Mouse (Mus musculus) gastrocnemius, postnatal 36 days (tissue): Measurements from ENCODE around the gene Ppil6. TPM values are rescaled to one million over a fixed set of nuclear protein-coding genes. Genes with fewer than 3 reads are reported as not detected.

Experiments
- DNase-seq, 2 experiments: peaks; one replicate each; pipeline ENCODE4 v3.0.0; 2022
- intact Hi-C: fragments of 180-260 bp; cut with DNase I; formaldehyde crosslinking; loops from one replicate; pipeline ENCODE4 v1.15.1; 2025
- total RNA-seq, 2 experiments: library from RNA; stranded (reverse); gene quantifications; 2 replicates each; pipeline ENCODE4 v1.2.3; 2021

Gene Ppil6
- total RNA-seq, 2 experiments from 2014 or later = not detected

DNA sequence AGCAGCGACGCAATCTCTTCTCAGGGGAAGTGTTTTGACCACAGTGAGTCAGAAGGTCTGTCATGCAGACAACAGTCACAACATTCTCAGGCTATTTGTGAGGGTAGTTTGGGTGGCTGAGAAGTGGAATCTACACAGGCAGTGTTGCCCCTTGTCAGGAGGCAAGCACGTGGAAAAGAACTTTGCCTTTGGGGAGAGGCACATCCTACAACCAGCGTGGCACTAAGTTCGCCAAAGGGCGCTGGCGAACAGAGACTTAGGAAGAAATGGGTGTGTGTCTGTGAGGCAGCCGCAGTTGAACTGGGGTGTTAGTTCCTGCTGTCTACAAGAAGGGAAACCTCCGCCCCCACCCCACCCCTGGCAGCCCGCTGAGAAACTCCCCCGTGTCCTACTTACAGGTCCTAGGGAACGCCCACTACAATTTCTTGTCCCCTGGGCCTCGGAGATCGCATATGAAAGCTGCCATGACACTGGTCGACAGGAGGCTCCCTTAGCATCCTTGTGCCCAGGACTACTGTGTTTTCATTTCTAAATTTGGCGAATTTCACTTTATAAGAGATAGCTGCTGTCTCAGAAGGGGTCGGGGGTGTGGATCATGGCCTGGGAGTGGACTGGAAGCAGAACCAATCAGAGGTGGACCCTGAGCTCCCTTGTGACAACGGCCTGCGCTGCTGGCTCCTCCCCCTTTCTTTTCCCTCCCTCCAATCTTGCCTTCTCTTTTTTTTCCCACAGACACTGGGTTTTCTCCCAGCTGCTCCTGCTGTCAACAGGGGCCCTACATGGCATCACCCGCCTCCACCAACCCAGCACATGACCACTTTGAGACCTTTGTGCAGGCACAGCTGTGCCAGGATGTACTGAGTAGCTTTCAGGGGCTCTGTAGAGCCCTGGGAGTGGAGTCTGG lies 12.7 kb upstream of the Ppil6 start:
- peak; percentile 64 to 71 for DNase-seq
- intact Hi-C loops = no loop called here

DNA sequence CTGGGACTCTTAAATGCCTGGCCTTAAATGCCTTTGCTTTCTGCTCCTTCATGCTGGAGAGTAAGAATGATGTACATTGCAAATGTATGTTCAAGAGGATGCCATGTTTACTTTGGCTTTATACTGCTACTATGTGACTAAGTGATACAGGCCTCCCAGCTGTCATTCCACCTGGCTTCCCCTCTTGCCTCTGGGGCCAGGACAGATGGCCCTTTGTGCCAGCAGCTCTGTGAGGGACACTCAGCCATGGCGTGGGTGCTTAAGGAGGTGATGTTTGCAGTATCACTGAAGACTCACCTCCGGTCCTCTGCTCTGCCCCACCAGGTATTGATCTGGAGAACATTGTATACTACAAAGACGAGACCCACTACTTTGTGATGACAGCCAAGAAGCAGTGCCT lies 10.3 kb upstream of the Ppil6 start:
- no peak for DNase-seq
- intact Hi-C loops = no loop called here

DNA sequence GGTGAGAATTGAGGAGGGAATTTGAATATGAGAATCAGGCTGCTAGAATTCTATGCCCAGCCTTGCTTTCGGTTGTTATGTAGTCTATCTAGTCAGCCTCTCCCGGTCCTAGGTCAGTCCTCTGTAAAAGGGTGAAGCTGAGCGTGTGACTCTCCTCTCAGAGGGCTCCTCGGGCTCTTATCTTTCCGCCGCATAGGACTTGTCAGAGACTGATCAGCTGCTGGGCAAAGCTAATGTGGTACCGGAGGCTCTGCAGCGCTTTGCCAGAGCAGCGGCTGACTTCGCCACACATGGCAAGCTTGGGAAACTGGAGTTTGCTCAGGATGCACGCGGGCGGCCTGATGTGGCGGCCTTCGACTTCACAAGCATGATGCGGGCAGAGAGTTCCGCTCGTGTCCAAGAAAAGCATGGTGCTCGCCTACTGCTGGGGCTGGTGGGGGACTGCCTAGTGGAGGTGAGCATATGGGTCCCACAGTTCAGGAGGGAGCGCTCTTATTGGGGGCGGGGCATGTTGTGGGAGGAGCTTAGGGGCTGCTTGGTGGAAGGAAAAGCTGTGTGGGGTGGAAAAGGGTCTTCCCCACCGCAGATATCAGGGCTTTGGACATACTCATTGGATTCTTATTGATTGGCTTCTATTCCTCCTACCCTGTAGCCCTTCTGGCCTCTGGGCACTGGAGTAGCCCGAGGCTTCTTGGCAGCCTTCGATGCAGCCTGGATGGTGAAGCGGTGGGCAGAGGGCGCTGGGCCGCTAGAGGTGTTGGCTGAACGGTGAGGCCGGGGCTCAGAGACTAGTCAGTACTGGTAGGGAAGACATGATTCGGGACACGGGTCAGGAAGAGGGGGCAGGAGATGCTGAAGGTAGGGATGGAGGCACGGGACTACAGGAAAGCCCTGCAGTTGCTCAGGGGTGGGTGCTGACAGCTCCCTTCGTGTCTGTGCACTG lies 9.0 kb upstream of the Ppil6 start:
- intact Hi-C loops = no loop called here
- DNase-seq = no peak

DNA sequence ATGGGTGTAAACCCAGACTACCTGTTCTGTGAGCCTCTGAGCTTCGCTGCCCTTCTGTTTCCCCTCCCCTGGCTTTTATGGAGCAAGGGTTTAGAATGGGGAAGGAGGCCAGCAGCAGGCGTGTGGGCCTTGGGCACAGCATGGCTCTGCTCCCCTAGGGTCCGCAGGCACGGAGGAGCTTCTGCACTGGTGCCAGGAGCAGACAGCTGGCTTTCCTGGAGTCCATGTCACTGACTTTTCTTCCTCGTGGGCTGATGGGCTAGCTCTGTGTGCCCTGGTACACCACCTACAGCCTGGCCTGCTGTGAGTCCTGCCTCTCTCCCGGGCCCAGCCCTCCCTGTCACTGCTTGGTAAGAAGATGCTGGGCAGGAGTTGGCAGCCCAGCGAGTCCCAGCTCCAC lies 7.8 kb upstream of the Ppil6 start:
- intact Hi-C loops = no loop called here
- no peak for DNase-seq

DNA sequence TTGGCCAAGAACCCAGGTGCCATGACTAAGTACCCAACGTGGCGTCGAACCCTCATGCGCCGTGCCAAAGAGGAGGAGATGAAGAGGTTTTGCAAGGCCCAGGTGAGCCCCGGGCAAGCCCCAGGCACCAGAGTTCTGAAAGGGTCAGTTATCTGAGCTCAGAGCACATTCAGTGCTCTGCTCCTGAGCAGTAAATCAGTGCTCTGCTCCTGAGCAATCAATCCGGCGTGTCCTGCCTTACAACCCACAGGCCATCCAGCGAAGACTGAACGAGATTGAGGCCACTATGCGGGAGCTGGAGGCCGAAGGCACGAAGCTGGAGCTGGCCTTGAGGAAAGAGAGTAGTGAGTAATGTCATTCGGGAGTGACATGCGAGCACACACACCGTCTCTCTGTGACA lies 4.5 kb upstream of the Ppil6 start:
- DNase-seq = no peak
- intact Hi-C loops = no loop called here

DNA sequence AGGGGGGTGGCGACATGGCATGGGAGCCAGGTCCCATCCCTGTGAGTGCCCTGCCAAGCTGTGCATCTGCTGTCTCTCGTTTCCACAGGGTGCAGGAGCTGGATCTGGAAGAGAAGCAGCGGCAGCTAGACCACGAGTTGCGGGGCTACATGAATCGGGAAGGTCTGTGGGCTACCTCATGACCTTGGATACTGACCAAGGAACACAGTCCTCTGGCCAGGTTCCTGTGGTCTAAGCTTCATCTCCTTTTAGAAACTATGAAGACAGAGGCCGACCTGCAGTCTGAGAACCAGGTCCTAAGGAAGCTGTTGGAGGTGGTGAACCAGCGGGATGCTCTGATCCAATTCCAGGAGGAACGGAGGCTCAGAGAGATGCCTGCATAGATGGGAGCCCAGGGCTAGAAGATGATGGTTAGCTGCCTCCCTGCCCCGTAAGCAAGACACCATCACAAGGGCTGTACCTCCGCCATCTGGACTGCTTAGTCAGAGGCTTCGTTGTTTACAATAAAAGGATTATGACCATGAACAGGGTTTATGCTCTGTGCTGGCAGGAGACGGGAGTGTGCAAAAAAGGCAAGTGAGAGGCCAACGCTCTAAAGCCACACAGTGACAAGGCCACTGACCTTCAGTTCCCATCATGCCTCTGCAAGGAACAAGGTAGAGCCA lies 3.6 kb upstream of the Ppil6 start:
- intact Hi-C loops = no loop called here
- DNase-seq = no peak

DNA sequence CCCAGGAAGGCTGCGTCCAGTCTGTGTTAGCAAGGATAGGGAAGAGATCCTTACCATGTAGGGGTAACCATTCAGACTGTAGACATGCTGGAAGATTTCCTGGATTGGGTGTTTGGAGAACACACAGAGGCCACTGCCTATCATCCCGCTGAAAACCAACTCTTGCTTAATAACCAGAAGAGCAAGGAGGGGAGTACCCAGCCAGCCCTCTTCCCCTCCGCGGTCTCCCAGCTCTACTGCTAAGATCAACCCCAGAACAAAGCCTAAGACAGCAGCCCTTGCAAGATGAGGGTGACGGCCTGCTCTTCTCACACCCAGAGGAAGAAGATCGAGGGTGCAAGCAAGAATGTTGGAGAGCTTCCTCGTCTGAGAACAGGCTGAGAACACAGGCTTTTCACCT lies 1.4 kb upstream of the Ppil6 start:
- intact Hi-C loops = no loop called here
- DNase-seq = no peak

DNA sequence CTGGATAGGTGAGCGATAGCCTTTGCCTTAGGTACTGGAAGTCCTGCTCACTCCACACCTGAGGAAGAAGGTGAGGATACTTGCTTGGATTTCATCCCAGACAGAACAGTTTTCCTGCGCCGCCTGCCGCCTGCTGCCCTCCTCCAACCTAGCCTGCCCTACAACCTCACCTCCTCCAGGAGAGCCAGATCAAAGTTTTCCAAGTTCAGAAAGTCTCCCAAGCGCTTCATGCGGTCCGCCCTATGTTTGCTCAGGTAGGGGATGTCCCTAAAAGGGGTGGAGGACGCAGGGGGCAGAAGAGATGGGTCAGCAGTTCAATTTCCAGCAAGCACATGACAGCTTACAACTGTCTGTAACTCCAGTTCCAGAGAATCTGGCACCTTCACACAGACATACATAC lies 945 bp upstream of the Ppil6 start:
- no peak for DNase-seq
- intact Hi-C loops = no loop called here

DNA sequence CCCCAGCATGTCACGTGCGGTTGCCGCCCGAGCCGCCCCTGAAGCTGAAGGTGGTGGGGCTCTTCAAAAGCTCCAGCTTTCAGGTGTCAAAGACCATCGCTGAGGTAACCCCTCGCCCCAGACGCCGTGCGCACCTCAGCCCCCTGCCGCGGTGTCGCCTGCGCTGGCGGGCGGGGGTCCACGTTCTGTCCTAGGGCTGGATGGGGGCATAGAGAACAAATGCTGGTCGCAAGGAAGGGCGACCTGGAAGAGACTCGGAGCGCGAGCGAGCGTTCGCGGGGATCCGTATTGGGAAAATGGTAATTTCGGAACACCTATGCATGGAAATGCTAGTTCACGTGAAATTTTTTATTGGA lies 257 bp downstream of the Ppil6 start:
- no peak for DNase-seq
- intact Hi-C loops = no loop called here

DNA sequence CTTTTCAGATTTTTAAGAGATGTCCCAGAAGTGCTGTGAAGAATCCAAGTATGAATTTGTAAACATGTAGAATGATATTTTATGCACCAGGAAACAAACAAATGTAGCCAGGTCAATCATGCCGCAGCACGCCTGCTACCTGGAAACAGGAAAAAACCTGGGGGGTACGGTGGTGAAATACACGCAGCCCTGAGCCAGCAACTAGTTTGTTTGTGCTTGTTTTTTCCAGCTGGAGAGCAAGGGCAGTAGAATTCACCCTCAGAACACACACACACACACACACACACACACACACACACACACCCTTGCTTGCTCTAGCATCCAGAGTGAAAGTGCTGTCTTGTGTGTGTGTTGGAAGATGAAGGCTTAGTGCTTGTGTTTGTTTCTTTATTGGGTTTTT lies 872 bp downstream of the Ppil6 start:
- DNase-seq = no peak

DNA sequence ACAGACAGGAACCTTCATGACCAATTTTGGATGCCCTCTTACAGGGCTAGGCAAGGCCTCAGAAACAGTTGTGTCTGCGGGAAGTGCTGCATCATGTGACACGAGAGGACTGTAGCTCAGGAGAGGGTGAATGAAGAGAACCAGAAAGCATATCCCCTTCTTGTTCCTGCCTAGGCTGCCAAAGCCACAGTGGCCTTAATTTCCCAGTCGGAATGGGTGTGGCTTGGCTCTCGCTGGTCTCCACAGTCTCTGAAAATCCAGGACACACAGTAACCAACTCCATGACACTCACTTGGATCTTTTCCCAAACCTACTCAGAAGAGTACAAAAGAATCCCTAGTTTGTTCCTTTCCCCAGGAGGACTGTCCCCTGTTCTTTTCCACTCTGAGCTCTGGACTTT lies 10.7 kb downstream of the Ppil6 start:
- peak in 1 of 2 experiments; percentile 39 for DNase-seq
- intact Hi-C loops = loop anchor here (10.0 kb wide), 2 partner anchors 66 to 196 kb away; partner anchors contain the start of genes Ak9 and Fig4

More for the DNA sequence above, 872 bp downstream of the Ppil6 start:
- intact Hi-C loops = no loop called here

DNA sequence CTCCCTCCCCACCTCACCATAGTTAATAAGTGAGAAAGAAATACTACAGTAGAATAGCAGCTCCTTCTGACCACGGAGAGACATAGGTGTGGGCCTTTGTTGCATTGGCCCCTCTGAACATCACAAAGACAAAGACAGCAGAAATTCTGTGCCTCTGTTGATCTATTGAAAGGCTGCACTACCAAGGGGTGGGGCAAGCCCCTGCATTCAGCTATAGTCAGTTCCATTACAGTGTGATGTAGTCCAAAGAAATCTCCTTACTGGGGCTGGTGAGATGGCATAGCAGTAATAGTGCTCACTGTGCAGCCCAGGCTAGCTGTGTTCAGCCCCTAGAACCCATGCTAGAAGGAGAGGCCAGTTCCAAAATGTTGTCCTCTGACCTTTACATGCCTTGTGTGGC lies 14.8 kb downstream of the Ppil6 start:
- DNase-seq = no peak
- intact Hi-C loops = loop anchor here (10.0 kb wide), 2 partner anchors 70 to 200 kb away; partner anchors contain the start of genes Ak9 and Fig4

DNA sequence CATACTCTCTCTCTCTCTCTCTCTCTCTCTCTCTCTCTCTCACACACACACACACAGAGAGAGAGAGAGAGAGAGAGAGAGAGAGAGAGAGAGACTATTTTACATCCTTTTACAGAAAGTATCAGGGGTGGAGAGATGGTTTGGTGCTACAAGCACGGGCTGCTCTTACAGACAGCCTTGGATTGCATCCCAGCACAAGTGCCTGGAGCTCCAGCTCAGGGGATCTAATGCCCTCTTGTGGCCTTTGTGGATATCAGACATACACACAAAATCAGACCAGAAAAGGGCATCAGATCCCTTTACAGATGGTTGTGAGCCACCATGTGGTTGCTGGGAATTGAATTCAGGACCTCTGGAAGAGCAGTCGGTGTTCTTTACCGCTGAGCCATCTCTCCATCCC lies 15.2 kb downstream of the Ppil6 start:
- intact Hi-C loops = loop anchor here (10.0 kb wide), 2 partner anchors 71 to 201 kb away; partner anchors contain the start of genes Ak9 and Fig4
- peak in 1 of 2 experiments; percentile 51 for DNase-seq

DNA sequence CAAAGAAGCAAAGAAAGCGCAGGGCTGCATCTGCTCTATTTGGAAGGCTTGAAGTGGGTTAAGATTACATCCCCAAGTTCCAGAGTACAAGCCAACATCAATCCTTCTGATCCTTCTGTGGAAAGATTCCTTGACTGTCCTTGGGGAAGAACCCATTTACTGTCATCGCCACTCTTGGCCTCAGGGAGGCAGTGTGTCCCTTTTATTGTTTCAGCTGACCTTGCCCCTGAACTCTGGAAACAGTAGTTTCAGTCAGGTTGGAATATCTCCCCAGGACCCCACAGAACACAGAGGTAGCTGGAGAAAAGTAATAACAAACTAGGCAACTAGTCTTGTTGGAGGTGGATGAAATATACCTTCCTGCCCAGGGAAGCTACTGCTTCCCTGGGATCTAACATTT lies 18.9 kb downstream of the Ppil6 start:
- intact Hi-C loops = loop anchor here (10.0 kb wide), 2 partner anchors 74 to 204 kb away; partner anchors contain the start of genes Ak9 and Fig4
- no peak for DNase-seq

DNA sequence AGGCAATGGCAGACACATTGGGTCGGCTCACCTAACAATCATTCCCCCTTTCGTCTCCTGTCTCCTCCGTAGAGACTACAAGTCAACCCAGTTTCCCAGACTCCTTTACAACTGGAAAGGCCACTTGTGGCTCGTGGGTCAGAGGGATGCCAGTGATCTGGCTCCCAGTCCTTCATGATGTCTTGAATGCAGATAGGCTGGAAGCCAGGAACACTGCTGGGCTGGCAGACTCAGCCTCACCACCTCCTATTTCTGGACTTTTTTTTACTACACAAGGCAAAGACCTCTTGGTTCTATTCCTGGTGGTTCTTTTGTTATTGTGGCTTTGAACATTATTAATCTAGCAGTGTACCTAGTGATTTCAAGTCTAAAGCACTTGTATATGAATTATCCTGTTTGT lies 24.1 kb downstream of the Ppil6 start:
- no peak for DNase-seq
- intact Hi-C loops = no loop called here

DNA sequence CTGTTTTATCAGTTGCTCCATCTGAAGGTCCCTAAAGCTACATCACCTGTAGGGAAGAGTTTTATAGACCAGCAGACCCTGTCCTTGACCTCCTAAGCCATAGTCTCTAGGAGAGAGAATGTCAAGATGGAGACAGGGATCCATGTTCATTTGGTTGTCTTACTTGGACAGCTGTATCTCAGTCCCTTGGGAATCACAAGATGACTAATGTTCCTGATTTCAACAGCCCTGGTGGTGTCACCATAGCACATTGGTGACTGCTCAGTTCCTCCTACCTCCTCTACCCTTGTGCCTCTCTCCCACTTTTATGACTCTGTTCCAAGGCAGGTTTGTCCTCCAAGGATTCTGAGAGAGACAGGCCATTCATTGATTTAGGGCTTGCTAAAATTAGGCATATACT lies 24.7 kb downstream of the Ppil6 start:
- intact Hi-C loops = loop anchor here (5.0 kb wide), 1 partner anchor 87 kb away; no protein-coding TSS in a partner anchor

DNA sequence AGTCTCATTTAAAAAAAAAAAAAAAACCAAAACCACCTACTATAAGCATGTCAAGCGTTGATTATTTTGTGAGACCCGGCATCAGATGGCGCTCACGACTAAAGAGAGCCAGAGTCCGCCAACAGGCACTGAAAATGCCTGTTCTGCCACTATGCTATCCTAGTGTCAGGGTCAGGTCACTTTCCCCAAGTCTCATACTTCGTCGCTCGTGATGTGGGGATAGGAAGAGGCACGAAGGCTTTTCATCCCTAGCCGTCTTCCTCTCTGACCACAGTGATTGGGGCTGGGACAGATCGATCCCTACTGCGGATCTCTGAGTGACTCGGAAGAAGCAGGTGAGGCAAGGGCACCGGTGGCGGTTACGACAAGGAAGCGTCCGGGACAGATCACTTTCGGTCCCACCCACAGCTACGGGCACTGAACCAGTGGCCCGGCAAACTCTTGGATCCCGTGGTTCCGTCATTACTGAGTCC lies 28.3 kb downstream of the Ppil6 start:
- intact Hi-C loops = loop anchor here (1.0 to 5.0 kb wide), 2 partner anchors 84 to 166 kb away; no protein-coding TSS in a partner anchor
- peak; percentile 54 to 80 for DNase-seq

More for the DNA sequence above, 24.7 kb downstream of the Ppil6 start:
- DNase-seq = no peak

DNA sequence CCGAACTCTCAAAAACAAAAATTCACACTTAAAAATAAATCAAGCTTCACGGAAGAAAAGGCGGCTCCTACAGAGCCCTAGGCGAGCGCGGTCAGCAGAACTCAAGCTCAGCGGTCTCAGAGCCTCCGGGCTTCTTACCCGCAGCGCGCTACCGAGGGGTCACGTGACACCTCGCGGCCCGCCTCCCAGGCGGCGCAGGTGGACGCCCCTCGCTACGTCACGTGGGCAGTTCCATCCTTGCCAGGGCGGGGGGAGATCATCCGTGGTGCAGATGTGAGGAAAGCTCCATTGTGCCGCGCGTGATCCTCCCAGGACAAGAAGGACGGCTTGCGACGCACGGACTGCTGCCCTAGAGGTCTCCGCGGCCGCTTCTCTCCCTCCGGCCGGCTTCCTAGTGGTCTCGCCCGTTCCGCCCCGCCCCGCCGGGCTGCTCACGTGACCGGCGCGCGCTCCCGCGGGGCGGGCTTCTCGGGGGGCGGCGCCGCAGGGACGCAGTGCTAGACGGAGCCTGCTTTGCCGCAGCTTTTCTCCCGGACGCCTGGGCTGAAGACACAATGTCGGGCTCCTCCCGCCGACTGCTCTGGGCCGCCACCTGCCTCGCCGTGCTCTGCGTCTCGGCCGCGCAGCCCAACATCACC lies 28.9 kb downstream of the Ppil6 start, which contains the start of gene Cd164:
Gene Cd164 (plus strand): TSS at position 434 of the 638 bp plus-strand sequence.
- DNase-seq = peak; percentile 88 to 91
- intact Hi-C loops = loop anchor here (1.0 to 5.0 kb wide), 2 partner anchors 83 to 165 kb away; no protein-coding TSS in a partner anchor

DNA sequence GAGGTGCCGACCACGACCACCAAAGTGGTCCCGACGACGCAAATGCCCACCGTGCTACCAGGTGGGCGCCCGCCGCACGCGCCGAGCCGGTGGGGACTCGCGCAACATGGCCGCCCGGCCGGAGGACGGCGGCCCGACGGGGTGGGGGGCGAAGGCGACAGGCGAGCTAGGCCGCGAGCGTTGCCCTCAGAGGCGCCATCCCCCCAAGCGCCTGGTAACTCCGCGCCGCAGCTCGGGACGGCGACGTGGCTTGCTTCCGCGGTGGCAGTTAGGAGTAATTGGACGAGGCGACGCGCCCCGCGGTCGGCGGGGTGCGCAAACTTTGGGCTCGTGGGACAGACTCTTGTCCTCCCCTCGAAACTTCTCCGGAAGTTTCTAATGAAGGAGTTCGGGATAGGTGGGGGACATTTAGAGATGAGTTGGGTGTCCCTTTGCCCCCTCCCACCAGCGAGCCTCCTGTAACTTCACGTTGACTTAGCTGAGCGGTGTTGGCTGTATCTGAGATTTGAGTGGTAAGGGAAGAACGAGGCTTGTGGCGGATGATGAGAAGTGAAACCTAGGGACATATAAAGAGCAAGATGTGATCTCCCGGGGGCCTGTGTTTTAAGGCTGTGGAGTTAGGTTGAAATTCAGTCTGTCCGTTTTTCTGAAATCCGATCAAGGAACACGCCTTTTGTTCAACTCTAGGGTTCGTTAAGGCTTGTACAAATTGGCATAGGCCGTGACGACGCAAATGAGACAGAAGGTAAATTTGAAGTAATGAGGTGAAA lies 29.6 kb downstream of the Ppil6 start:
- peak; percentile 51 to 63 for DNase-seq
- intact Hi-C loops = loop anchor here (5.0 kb wide), 1 partner anchor 82 kb away; no protein-coding TSS in a partner anchor
